Mouse (Mus musculus): ENCODE data around the gene Gjb6. TPM values are rescaled to one million over a fixed set of nuclear protein-coding genes. Genes with fewer than 3 reads are reported as not detected.

The Gjb6 gene
- total and polyA plus RNA-seq, 3 experiments = not detected

- TF ChIP-seq ZKSCAN1 (IDR thresholded peaks at IDR 0.05; ENCODE audit: borderline replicate concordance, low read depth, low read length) (no peak), MYC (IDR thresholded peaks at IDR 0.05; ENCODE audit: low read depth, low read length) (no peak), GABPA (IDR thresholded peaks at IDR 0.05; ENCODE audit: insufficient replicate concordance, low read depth, low read length) (no peak), CHD1 (IDR thresholded peaks at IDR 0.05; ENCODE audit: low read depth, low read length) (no peak), MAFK (IDR thresholded peaks at IDR 0.05; ENCODE audit: insufficient replicate concordance, low read length) (no peak), POLR2A (IDR thresholded peaks at IDR 0.05; ENCODE audit: low read depth, low read length) (no peak), USF2 (conservative IDR thresholded peaks at IDR 0.05; ENCODE audit: low read depth, low read length) (no peak), RCOR1 (conservative IDR thresholded peaks at IDR 0.05; ENCODE audit: low read depth, low read length) (no peak), ELF1 (IDR thresholded peaks at IDR 0.05; ENCODE audit: low read depth, low read length) (no peak)
These were observed 40.4 kb downstream of the Gjb6 start (continued) for GRCm38 (mm10) chr14:57093029-57093428.

DNA sequence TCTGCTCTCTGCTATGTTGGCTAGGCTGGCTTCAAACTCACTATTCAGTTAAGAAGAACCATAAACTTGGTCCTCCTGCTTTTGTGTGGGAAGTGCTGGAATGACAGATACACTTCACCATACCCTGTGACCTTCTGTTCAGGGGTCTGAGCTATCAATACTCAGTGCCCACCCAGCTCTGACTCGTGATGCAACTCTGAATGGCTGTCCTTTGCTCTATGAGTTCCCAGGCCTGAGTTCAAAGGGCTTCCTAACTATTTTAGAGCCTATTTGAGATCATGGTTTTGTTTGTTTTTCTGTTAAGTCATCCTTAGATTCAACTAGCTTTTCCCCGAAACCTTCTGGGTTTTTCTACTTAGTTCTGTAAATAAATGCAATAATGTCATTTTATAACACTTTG lies 43.4 kb downstream of the Gjb6 start:
- no peak overlapping the region for H3K4me2 ChIP-seq (ENCODE audit: insufficient read depth, low read depth, poor library complexity, severe bottlenecking)
- no peak overlapping the region for H3K4me3 ChIP-seq (replicated peaks in 1 of 3; ENCODE audit: low read depth in 2 of 3, low read length in 2 of 3, poor library complexity in 1 of 3)
- H3K4me1 ChIP-seq (ENCODE audit: control insufficient read depth in 1 of 2, insufficient read depth in 2 of 2) = no peaks in the 10 kb centered on the region
- no peak overlapping the region for H3K27ac ChIP-seq (ENCODE audit: insufficient read depth, low read depth)
- H3K9ac ChIP-seq (ENCODE audit: insufficient read depth, low read depth) = no peak overlapping the region
- DNase-seq (ENCODE audit: extremely low read depth) = no peak
- dilution Hi-C loops (cut with MboI; ENCODE audit: extremely low pct_ligation_motif_present, extremely low pct_unique_long_range_greater_than_20kb, low sequenced_read_pairs) (no loop called here), in situ Hi-C loops (cut with MboI; ENCODE audit: low pct_ligation_motif_present, low pct_unique_long_range_greater_than_20kb, low sequenced_read_pairs) (no loop called here)
- no peaks in the 10 kb centered on the region for H3K36me3 ChIP-seq (replicated peaks in 1 of 2; ENCODE audit: control insufficient read depth in 1 of 2, insufficient read depth in 1 of 2, low read length in 1 of 2)
- H3K9me3 ChIP-seq (replicated peaks; ENCODE audit: low read length) = no peaks in the 10 kb centered on the region
- H3K27me3 ChIP-seq (replicated peaks) = no peaks in the 10 kb centered on the region
- TF ChIP-seq MEF2A (IDR thresholded peaks at IDR 0.05; ENCODE audit: borderline replicate concordance, low read depth, low read length) (no peak), IRF4 (IDR thresholded peaks at IDR 0.05; ENCODE audit: low read depth, low read length) (no peak), POLR2A (IDR thresholded peaks at IDR 0.05; ENCODE audit: low read depth, low read length) (no peak), MAFK (IDR thresholded peaks at IDR 0.05; ENCODE audit: insufficient replicate concordance, low read length) (no peak), TBP (conservative IDR thresholded peaks at IDR 0.05; ENCODE audit: low read depth, low read length) (no peak), KAT2A (IDR thresholded peaks at IDR 0.05; ENCODE audit: insufficient replicate concordance, low read length) (no peak), MAZ (IDR thresholded peaks at IDR 0.05; ENCODE audit: low read depth, low read length) (no peak), ZKSCAN1 (IDR thresholded peaks at IDR 0.05; ENCODE audit: borderline replicate concordance, low read depth, low read length) (no peak), RAD21 (IDR thresholded peaks at IDR 0.05; ENCODE audit: low read depth, low read length) (no peak), CHD2 (IDR thresholded peaks at IDR 0.05; ENCODE audit: low read length) (no peak), ETS1 (conservative IDR thresholded peaks at IDR 0.05; ENCODE audit: low read depth, low read length) (no peak), JUN (IDR thresholded peaks at IDR 0.05; ENCODE audit: insufficient read depth, low read depth, low read length) (no peak), CTCF (conservative IDR thresholded peaks at IDR 0.05 in 1 of 2, IDR thresholded peaks at IDR 0.05 in 1 of 2; ENCODE audit: low read depth in 2 of 2, low read length in 2 of 2) (no peak), CHD1 (IDR thresholded peaks at IDR 0.05; ENCODE audit: low read depth, low read length) (no peak), SMC3 (IDR thresholded peaks at IDR 0.05; ENCODE audit: low read depth, low read length) (no peak), TCF12 (IDR thresholded peaks at IDR 0.05; ENCODE audit: low read depth, low read length) (no peak), SIN3A (IDR thresholded peaks at IDR 0.05; ENCODE audit: low read length) (no peak), PAX5 (IDR thresholded peaks at IDR 0.05; ENCODE audit: low read length) (no peak)
- no peaks in the 10 kb centered on the region for H3K79me2 ChIP-seq (replicated peaks; ENCODE audit: control insufficient read depth, extremely low read depth, insufficient read depth, poor library complexity, severe bottlenecking)

All from CH12.LX (cell line).